Mouse (Mus musculus) liver, postnatal 0 days (tissue): Measurements from ENCODE around the gene Tcte1.

ENCODE experiments used
- CTCF ChIP-seq: sonication (generic); IDR thresholded peaks from 2 replicates; pipeline ENCODE4 v1.5.1; 2016; ENCODE audit warnings: antibody characterized with exemption, low read depth
- EP300 ChIP-seq: IDR thresholded peaks from 2 replicates; pipeline ENCODE4 v1.6.1; 2016; ENCODE audit warnings: antibody characterized with exemption, low read depth, mild to moderate bottlenecking

DNA sequence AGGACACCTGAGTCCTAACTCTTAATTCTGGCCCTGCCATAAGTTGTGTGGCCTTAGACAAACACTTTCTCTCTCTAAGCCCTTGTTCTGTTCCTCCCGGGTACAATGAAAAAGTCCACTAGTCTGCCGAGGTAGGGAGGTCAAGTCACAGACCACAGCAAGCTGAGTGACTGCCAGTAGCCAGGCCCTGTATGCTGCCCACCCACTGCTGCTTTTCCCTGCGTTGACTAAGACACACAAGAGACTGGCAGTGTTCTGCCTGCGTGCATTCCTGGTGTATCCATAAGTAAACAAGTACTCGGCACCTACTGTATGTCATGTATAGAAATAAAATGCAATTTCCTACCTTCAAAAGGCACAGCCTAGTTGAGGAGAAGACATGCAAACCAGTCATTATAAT lies 27.0 kb downstream of the Tcte1 start:
- TF ChIP-seq EP300 (no peak), CTCF (no peak)
